Mouse (Mus musculus) cerebellum, adult 2 months (tissue): ENCODE results near the gene Sesn3.

ENCODE experiments used
- CTCF ChIP-seq: fragments of 200-500 bp; IDR thresholded peaks from 2 replicates; pipeline ENCODE4 v1.5.1; 2011; ENCODE audit warnings: low read depth, mild to moderate bottlenecking, control low read depth, low read length, moderate library complexity, borderline replicate concordance; ENCODE audit not compliant: insufficient read depth
- POLR2A ChIP-seq: fragments of 200-500 bp; IDR thresholded peaks from 2 replicates; pipeline ENCODE4 v1.6.1; 2011; ENCODE audit warnings: low read length, control low read depth, borderline replicate concordance; ENCODE audit not compliant: insufficient read depth

- TF ChIP-seq CTCF (no peak), POLR2A (no peak)
Observed at GRCm38 (mm10) chr9:14287234-14287633, 12.4 kb downstream of the Sesn3 start.
